Mouse (Mus musculus) embryonic facial prominence, embryonic 15.5 days (tissue): ENCODE results near the gene Trim28. TPM values are rescaled to one million over a fixed set of nuclear protein-coding genes. Genes with fewer than 3 reads are reported as not detected.

Experiments
- ATAC-seq: fragments of 200-750 bp; cut with Nextera tagmentation; 2 replicates; pipeline ENCODE4 v1.8.0; 2017; ENCODE audit warnings: low read depth, moderate TSS enrichment; ENCODE audit not compliant: insufficient number of reproducible peaks, low FRiP score, low TSS enrichment
- H3K27ac ChIP-seq: fragments of 300-500 bp; sonication (generic); replicated peaks from 2 replicates; pipeline ENCODE4 v1.5.1; 2015; ENCODE audit warnings: mild to moderate bottlenecking, inconsistent platforms
- H3K27me3 ChIP-seq: fragments of 300-500 bp; sonication (generic); 2 replicates; pipeline ENCODE4 v1.6.1; 2015; ENCODE audit warnings: inconsistent platforms
- H3K36me3 ChIP-seq: fragments of 300-500 bp; sonication (generic); 2 replicates; pipeline ENCODE4 v1.6.1; 2015; ENCODE audit warnings: mild to moderate bottlenecking, inconsistent platforms
- H3K4me1 ChIP-seq: fragments of 300-500 bp; sonication (generic); 2 replicates; pipeline ENCODE4 v1.6.1; 2015; ENCODE audit warnings: inconsistent platforms
- H3K4me2 ChIP-seq: fragments of 300-500 bp; sonication (generic); replicated peaks from 2 replicates; pipeline ENCODE4 v1.6.1; 2015; ENCODE audit warnings: mild to moderate bottlenecking, inconsistent platforms
- H3K4me3 ChIP-seq: fragments of 300-500 bp; sonication (generic); replicated peaks from 2 replicates; pipeline ENCODE4 v1.5.1; 2015; ENCODE audit warnings: mild to moderate bottlenecking, inconsistent platforms
- H3K9ac ChIP-seq: fragments of 300-500 bp; sonication (generic); 2 replicates; pipeline ENCODE4 v1.6.1; 2015; ENCODE audit warnings: inconsistent platforms
- H3K9me3 ChIP-seq: fragments of 300-500 bp; sonication (generic); replicated peaks from 2 replicates; pipeline ENCODE4 v1.6.1; 2016; ENCODE audit warnings: inconsistent platforms
- WGBS: fragments of 180-500 bp; shearing (Covaris S2); methylation state at CpG from one replicate; pipeline ENCODE4 v1.1.7; 2015; 5-methylcytosine and 5-hydroxymethylcytosine counted together
- polyA plus RNA-seq: library from polyadenylated mRNA; unstranded; fragments of >200 nt; fragmentation: Nextera tagmentation; extraction: Ambion mirVana; gene quantifications from 2 replicates; pipeline ENCODE4 v1.2.1, GENCODE M21; 2015

The Trim28 gene
- 279 and 290 TPM in 2 replicates for polyA plus RNA-seq

DNA sequence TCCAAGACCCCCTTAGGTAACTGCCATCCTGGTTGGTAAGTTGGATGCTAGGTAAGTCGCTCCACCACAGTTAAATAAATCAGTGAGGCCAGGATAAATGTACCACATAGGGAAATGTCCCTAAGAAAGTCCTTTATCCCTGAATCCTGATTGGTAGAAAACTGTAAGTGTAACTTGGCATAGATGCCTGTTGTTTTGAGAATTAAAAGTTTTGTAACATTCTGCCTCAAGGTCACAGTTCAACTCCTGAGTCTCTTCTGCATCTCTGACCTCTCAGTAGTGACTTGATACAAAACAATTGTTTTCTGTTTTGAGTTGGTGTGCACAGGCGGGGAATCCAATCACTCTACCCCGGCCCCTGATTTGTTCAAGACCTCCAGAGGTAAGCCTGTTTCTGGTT, at the start of gene Trim28:
Trim28 (plus strand) TSS at position 264 of the 400 bp plus-strand sequence.
- no peak for ATAC-seq
- Histone ChIP-seq H3K27me3 (no peaks in the 10 kb centered on the region), H3K9ac (no peak within 1 kb of the TSS)

DNA sequence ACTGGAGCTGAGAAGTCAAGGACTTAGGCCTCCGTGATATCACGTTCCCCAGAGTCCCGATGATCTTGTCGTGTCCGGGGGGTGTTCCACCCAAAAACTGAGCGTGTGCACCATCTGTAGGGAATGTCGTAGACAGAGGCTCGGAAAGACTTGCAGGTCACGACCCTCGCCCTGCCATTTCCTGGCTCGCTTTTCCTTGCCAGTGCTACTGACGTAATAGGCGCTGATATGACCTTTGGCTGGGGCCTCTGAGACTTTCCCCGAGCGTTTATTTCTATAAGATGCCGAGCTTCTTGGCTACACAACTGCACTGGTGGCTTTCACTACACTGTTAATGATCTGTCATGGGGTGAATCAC, 49.1 kb upstream of the Trim28 start:
- Histone ChIP-seq H3K36me3 (no peaks in the 10 kb centered on the region), H3K27ac (peak overlapping the region; percentile 86), H3K4me1 (peaks cover 10% of the 10 kb centered on the region), H3K27me3 (no peaks in the 10 kb centered on the region), H3K4me2 (peak overlapping the region; percentile 80), H3K9me3 (no peaks in the 10 kb centered on the region), H3K4me3 (peak overlapping the region; percentile 57), H3K9ac (peak overlapping the region; percentile 37)
- WGBS = 8% methylated on average over 16 of the region's 16 CpGs
- no peak; the same call in none of the 2 replicates for ATAC-seq

More for the DNA sequence above, at the start of gene Trim28:
- Histone ChIP-seq H3K27ac (no peak within 1 kb of the TSS), H3K4me2 (no peak within 1 kb of the TSS), H3K9me3 (no peaks in the 10 kb centered on the region), H3K36me3 (no peaks in the 10 kb centered on the region; the same call in 1 of the 2 replicates), H3K4me3 (no peak within 1 kb of the TSS), H3K4me1 (no peaks in the 10 kb centered on the region)
- WGBS = 70% methylated on average over 3 of the region's 3 CpGs

DNA sequence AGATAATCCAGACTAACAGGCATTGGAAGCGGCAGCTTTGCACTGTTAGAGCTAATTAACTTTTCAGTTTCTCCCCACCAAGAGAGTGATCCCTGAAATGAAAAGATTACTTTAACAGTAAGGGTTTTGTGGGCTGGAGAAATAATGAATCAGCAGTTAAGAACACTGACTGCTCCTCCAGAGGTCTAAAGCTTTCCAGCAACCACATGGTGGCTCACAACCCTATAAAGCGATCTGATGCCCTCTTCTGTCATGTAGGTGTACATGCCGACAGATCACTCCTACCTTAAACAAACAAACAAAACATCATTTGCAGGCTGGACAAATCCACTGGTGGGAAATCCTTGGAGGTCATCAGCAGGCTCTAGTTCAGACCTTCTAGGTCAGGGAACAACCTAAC, 44.0 kb upstream of the Trim28 start:
- WGBS = 53% methylated on average over 3 of the region's 3 CpGs
- Histone ChIP-seq H3K27me3 (no peaks in the 10 kb centered on the region), H3K27ac (no peak overlapping the region)

DNA sequence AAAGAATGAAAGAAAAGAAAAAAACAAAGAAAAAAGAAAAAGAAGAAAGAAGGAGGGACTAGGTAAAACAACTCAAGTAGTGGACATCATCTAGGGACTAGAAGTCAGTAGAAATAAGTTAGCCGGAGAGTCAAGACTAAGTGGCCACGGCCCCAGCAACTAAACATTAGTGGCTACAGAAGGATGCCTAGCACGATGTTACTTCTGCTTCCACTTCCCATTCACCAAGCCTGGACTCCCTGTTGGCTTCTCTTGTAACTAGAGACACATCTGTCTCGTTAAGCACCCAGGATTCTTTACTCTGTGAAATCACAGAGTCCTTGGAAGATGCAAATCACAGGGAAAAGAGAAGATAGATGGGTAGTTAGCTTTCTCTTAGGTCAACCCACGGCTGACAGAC, 41.4 kb upstream of the Trim28 start:
- no peak overlapping the region for H3K4me3 ChIP-seq
- WGBS = 69% methylated on average over 5 of the region's 5 CpGs

More for the DNA sequence above, 44.0 kb upstream of the Trim28 start:
- Histone ChIP-seq H3K36me3 (no peaks in the 10 kb centered on the region), H3K4me1 (peaks cover 6% of the 10 kb centered on the region; the same call in 1 of the 2 replicates), H3K4me3 (no peak overlapping the region), H3K4me2 (no peak overlapping the region), H3K9ac (no peak overlapping the region), H3K9me3 (no peaks in the 10 kb centered on the region)
- ATAC-seq = no peak

DNA sequence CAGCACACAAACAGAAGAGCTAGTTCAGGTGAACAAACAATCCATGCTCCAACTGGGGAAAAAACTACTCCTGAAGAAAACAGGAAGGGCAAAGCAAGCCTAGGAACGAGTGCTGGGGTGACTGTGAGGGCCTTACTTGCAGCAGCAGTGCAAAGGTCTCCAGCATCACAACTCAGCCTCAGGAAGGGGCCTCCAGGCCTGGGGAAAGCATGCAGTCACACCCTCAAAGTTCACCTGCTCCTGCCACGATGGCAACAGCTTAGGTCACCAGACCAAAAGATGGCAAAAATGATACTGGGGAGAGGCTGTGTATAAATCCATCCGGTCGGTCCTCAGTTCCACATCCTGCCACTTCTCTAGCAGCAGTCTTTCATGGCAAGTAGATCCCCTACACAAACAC, 40.0 kb upstream of the Trim28 start:
- ATAC-seq = no peak
- 71% methylated on average over 4 of the region's 4 CpGs for WGBS
- H3K9me3 ChIP-seq = no peaks in the 10 kb centered on the region

More for the DNA sequence above, 41.4 kb upstream of the Trim28 start:
- ATAC-seq = no peak
- Histone ChIP-seq H3K36me3 (no peaks in the 10 kb centered on the region), H3K9ac (no peak overlapping the region), H3K27me3 (no peaks in the 10 kb centered on the region), H3K4me2 (no peak overlapping the region), H3K27ac (no peak overlapping the region), H3K9me3 (no peaks in the 10 kb centered on the region), H3K4me1 (no peaks in the 10 kb centered on the region)

DNA sequence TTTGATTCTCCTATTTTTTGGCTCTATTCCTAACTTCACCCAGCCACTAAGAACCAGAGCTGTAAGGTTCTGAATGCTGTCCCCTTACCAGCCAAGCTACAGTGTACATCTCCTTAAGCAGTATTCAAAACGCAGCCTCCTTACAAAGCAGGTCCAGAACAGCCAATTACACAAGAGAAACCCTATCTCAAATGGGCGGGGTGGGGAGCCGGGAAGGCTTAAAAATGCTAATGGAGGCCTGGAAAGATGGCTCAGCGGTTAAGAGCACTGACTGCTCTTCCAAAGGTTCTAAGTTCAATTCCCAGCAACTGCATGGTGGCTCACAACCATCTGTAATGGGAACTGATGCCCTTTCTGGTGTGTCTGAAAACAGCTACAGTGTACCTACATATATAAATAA, 39.2 kb upstream of the Trim28 start:
- Histone ChIP-seq H3K9me3 (no peaks in the 10 kb centered on the region), H3K9ac (no peak overlapping the region), H3K4me3 (no peak overlapping the region), H3K4me1 (0 out of 2 replicates have a peak, but pooled peaks cover under 1% of the 10 kb centered on the region), H3K4me2 (no peak overlapping the region), H3K36me3 (no peaks in the 10 kb centered on the region), H3K27me3 (no peaks in the 10 kb centered on the region), H3K27ac (no peak overlapping the region)
- ATAC-seq = no peak
- WGBS = 20% methylated on average over 4 of the region's 4 CpGs

More for the DNA sequence above, 40.0 kb upstream of the Trim28 start:
- Histone ChIP-seq H3K27me3 (no peaks in the 10 kb centered on the region), H3K9ac (no peak overlapping the region), H3K36me3 (no peaks in the 10 kb centered on the region), H3K4me1 (no peaks in the 10 kb centered on the region), H3K27ac (no peak overlapping the region), H3K4me3 (no peak overlapping the region), H3K4me2 (no peak overlapping the region)

DNA sequence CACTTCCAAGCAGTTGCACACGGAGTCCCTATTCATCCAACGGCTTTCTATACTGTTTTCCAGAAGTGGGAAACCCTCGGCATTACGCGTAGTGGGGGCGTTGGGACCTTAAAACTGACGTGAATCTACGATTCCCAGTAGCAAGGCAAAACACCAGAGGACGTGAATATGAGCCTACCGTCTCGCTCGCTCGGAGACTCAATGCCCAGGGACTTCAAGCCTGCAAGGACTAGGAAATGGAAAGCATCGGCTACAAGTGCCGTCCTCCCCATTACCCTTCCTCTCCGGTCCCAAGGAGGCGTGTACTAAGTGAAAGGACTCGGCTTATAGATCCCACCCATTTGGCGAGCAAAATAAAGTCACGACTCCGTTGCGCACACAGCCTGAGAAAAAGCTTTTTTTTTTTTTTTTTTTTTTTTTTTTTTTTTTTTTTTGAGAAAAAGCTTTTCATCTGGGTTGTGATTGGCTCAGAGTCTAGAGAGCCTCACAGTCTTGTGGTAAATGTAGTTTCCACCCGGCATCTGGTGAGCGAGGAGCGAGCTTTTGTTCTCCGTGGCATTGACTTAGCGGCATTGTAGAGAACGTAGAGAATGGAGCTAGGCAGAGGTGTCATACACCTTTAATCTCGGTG, 37.3 kb upstream of the Trim28 start:
- Histone ChIP-seq H3K36me3 (no peaks in the 10 kb centered on the region), H3K4me1 (peaks cover 10% of the 10 kb centered on the region), H3K27me3 (no peaks in the 10 kb centered on the region), H3K4me2 (peak overlapping the region; percentile 72), H3K27ac (peak overlapping the region; percentile 92), H3K9me3 (no peaks in the 10 kb centered on the region), H3K4me3 (peak overlapping the region; percentile 50), H3K9ac (peak overlapping the region; percentile 50)
- ATAC-seq = peak; percentile 79
- 1% methylated on average over 29 of the region's 29 CpGs for WGBS

DNA sequence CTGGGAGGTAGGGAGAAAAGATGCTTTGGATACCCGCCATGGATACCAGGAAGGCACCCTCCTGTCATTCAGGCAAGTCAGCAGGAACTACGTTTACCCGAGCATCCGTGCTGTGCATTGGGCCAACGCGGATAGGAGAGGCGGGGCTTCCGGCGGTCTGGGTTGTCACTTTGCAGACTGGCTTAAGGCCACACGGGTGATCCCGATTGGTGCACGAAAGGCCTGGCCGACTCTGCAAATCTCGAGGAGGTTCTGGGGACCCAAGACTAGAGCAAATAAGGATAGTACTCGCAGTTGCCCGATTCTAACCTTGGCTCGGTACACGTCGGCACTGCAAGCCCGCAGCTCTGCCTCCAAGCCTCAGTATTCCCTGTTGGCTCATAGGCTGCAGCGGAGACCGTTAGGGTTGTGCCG, 33.2 kb upstream of the Trim28 start, which contains the start of gene Zfp324:
Zfp324 (plus strand) TSS at position 161 of the 414 bp plus-strand sequence.
- Histone ChIP-seq H3K4me2 (peak within 1 kb of the TSS; percentile 87), H3K27ac (peak within 1 kb of the TSS; percentile 94), H3K4me1 (peaks cover 15% of the 10 kb centered on the region), H3K36me3 (peaks cover 21% of the 10 kb centered on the region), H3K4me3 (peak within 1 kb of the TSS; percentile 84), H3K9me3 (no peaks in the 10 kb centered on the region), H3K27me3 (no peaks in the 10 kb centered on the region), H3K9ac (peak within 1 kb of the TSS; percentile 96)
- WGBS = under 1% methylated on average over 23 of the region's 23 CpGs
- ATAC-seq = peak; percentile 87

DNA sequence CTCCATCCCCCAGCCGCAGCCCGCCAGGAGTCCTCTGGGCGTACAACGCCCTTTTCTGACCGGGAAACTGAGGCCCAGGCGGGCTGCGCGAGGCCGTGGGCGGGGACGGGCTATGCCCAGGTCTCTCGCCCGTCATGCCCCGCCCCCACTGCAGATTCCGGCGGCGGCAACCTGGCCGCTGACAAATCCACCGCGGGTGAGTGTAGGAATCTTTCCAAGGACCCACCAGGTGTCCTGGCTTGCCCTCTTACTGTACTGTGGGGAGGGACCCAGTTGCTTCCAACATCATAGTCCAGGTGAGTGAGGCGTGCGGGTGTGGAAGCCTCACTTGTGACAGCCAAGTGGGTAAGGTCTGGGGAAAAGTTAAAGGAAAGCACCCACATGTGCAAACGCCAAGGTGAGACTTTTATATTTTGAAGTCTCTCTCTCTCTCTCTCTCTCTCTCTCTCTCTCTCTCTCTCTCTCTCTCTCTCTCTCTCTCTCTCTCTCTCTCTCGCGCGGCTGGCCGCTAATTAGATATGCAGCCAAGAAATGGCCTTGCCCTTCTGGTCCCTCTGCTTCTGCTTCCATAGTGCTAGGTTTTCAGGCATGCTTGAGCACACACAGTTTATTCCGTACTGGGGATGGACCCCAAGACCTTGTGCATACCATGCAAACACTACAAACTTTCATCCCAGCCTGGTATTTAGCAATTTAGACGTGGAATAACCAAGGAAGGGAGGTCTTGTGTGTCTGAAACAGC, 32.6 kb upstream of the Trim28 start:
- peak overlapping the region; percentile 96 for H3K9ac ChIP-seq

DNA sequence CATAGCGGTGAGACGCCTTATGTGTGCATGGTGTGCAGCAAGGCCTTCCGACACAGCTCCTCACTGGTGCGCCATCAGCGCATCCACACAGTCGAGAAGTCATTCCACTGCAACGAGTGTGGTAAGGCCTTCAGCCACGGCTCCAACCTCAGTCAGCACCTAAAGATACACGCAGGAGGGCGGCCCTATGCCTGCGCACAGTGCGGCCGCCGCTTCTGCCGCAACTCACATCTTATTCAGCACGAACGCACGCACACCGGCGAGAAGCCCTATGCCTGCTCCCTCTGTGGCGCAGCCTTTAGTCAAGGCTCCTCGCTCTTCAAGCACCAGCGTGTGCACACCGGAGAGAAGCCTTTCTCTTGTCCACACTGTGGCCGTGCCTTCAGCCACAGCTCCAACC, 28.0 kb upstream of the Trim28 start:
- peaks cover 46% of the 10 kb centered on the region for H3K36me3 ChIP-seq

More for the DNA sequence above, 32.6 kb upstream of the Trim28 start:
- H3K9me3 ChIP-seq = no peaks in the 10 kb centered on the region
- peaks cover 27% of the 10 kb centered on the region for H3K36me3 ChIP-seq
- peak overlapping the region; percentile 84 for H3K4me3 ChIP-seq
- WGBS = under 1% methylated on average over 26 of the region's 29 CpGs
- ATAC-seq = peak; percentile 51
- peaks cover 15% of the 10 kb centered on the region for H3K4me1 ChIP-seq
- H3K4me2 ChIP-seq = peak overlapping the region; percentile 87
- peak overlapping the region; percentile 94 for H3K27ac ChIP-seq
- no peaks in the 10 kb centered on the region for H3K27me3 ChIP-seq

DNA sequence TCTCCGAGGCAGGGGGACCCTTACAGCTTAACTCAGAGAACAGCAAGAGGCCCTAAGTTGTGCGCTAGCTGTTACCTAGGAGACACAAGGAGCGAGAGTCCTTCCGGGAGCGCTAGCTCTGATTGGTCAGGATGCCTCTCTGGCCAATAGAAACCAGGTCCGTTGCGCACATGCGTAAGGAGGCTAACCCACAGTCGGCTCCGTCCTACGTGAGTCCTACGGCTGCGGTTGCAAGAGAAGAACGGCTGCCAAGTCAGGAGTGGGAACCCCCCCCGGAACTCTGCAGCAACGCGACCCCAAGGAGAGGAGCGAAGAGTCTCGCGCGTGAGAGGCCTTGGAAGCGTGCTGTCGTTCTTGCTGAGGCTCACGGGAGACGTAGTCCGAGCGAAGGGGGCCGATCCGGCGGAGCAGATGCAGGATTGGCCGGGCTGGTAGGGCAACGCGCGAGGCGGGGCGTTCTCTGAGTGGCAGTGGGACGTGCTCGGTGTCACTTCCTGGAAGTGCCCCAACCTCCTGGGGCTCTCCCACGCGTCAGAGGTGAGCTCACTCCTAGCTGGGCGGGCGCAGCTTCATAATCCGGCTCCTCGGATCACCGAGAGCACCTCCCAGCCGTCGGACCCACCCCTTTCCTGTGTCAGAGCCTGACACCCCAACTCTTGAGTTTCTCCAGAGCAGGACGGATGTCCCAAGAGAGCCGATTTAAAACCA, 21.1 kb upstream of the Trim28 start, which contains the start of gene Zfp446:
Zfp446 (plus strand) TSS at position 167 of the 708 bp plus-strand sequence.
- Histone ChIP-seq H3K4me3 (peak within 1 kb of the TSS; percentile 68), H3K27me3 (no peaks in the 10 kb centered on the region), H3K36me3 (peaks cover 4% of the 10 kb centered on the region; the same call in 1 of the 2 replicates), H3K9ac (peak within 1 kb of the TSS; percentile 49), H3K27ac (peak within 1 kb of the TSS; percentile 97), H3K9me3 (no peaks in the 10 kb centered on the region), H3K4me2 (peak within 1 kb of the TSS; percentile 75), H3K4me1 (peaks cover 15% of the 10 kb centered on the region)
- WGBS = under 1% methylated on average over 49 of the region's 49 CpGs
- ATAC-seq = peak; percentile 99

More for the DNA sequence above, 28.0 kb upstream of the Trim28 start:
- Histone ChIP-seq H3K27me3 (no peaks in the 10 kb centered on the region), H3K4me1 (peaks cover 7% of the 10 kb centered on the region), H3K27ac (no peak overlapping the region), H3K4me2 (no peak overlapping the region), H3K9me3 (no peaks in the 10 kb centered on the region), H3K9ac (no peak overlapping the region), H3K4me3 (no peak overlapping the region)
- no peak for ATAC-seq
- 95% methylated on average over 25 of the region's 25 CpGs for WGBS
